Mouse (Mus musculus): ENCODE results near the gene Pak1. TPM values are rescaled to one million over a fixed set of nuclear protein-coding genes. Genes with fewer than 3 reads are reported as not detected.
A peak's percentile ranks its signal among the peaks of the same experiment; 100 is the strongest.

The Pak1 gene
- total and polyA plus RNA-seq, 3 experiments: 1.1 to 1.6 (median 1.2) TPM

DNA sequence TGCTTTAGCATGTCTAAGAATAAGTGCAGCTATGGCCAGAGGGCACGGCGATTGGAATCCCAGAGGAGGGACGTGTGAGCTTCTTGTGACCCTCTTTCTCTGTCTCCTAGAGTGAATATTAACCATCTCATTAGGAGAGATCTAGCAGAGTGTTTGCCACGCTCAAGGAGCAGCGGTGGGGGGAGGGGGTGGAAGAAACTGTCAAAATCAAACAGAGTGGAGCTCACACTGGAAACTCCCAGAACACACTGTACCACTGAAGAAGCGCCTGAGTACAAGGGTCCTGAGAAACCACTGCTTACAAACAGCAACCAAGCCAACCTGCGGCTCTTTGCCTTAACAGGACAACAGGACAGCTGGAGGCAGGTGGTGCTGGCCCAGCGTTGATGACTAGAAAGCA, 6.8 kb upstream of the Pak1 start:
- intact Hi-C loops (cut with DNase I): no loop called here
- H3K4me3 ChIP-seq: no peak overlapping the region
- WGBS: 73% methylated on average over 8 of the region's 8 CpGs

DNA sequence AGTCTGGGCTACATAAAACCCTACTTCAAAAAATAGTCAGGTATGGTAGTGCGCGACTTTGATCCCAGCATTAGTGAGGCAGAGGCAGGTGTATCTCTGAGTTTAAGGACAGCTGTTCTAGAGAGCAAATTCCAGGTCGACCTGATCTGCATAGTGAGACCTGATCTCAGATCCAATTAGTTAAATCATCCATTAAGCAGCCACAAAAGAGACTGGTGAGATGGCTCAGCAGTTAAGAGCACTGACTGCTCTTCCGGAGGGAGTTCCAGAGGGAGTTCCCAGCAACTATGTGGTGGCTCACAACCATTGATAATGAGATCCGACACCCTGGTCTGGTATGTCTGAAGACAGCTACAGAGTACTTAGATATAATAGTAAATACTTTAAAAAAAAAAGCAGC, 4.8 kb upstream of the Pak1 start:
- WGBS: 62% methylated on average over 5 of the region's 5 CpGs
- H3K79me2 ChIP-seq (replicated peaks; ENCODE audit: control insufficient read depth, insufficient read depth, low read length): no peaks in the 10 kb centered on the region
- TF ChIP-seq EP300 (IDR thresholded peaks at IDR 0.05; ENCODE audit: insufficient read depth, low read depth, low read length) (no peak), POLR2A (IDR thresholded peaks at IDR 0.05; ENCODE audit: insufficient read depth, low read depth, low read length) (no peak), CTCF (IDR thresholded peaks at IDR 0.05) (no peak)
- H3K27me3 ChIP-seq (ENCODE audit: control insufficient read depth, insufficient read depth, low read length): peaks cover 4% of the 10 kb centered on the region
- DNase-seq: no peak
- no peak overlapping the region for H3K9ac ChIP-seq (ENCODE audit: low read depth, low read length)
- no peaks in the 10 kb centered on the region for H3K36me3 ChIP-seq (ENCODE audit: control insufficient read depth, insufficient read depth, low read length)
- H3K27ac ChIP-seq: no peak overlapping the region
- intact Hi-C loops (cut with DNase I): no loop called here
- no peak overlapping the region for H3K4me3 ChIP-seq
- H3K4me1 ChIP-seq (ENCODE audit: control insufficient read depth, insufficient read depth, low read length): no peaks in the 10 kb centered on the region

More for the DNA sequence above, 6.8 kb upstream of the Pak1 start:
- no peak for DNase-seq
- H3K27me3 ChIP-seq (ENCODE audit: control insufficient read depth, insufficient read depth, low read length): no peaks in the 10 kb centered on the region
- H3K4me1 ChIP-seq (ENCODE audit: control insufficient read depth, insufficient read depth, low read length): no peaks in the 10 kb centered on the region
- H3K79me2 ChIP-seq (replicated peaks; ENCODE audit: control insufficient read depth, insufficient read depth, low read length): no peaks in the 10 kb centered on the region
- no peak overlapping the region for H3K9ac ChIP-seq (ENCODE audit: low read depth, low read length)
- TF ChIP-seq POLR2A (IDR thresholded peaks at IDR 0.05; ENCODE audit: insufficient read depth, low read depth, low read length) (no peak), CTCF (IDR thresholded peaks at IDR 0.05) (no peak), EP300 (IDR thresholded peaks at IDR 0.05; ENCODE audit: insufficient read depth, low read depth, low read length) (no peak)
- no peak overlapping the region for H3K27ac ChIP-seq
- no peaks in the 10 kb centered on the region for H3K36me3 ChIP-seq (ENCODE audit: control insufficient read depth, insufficient read depth, low read length)

DNA sequence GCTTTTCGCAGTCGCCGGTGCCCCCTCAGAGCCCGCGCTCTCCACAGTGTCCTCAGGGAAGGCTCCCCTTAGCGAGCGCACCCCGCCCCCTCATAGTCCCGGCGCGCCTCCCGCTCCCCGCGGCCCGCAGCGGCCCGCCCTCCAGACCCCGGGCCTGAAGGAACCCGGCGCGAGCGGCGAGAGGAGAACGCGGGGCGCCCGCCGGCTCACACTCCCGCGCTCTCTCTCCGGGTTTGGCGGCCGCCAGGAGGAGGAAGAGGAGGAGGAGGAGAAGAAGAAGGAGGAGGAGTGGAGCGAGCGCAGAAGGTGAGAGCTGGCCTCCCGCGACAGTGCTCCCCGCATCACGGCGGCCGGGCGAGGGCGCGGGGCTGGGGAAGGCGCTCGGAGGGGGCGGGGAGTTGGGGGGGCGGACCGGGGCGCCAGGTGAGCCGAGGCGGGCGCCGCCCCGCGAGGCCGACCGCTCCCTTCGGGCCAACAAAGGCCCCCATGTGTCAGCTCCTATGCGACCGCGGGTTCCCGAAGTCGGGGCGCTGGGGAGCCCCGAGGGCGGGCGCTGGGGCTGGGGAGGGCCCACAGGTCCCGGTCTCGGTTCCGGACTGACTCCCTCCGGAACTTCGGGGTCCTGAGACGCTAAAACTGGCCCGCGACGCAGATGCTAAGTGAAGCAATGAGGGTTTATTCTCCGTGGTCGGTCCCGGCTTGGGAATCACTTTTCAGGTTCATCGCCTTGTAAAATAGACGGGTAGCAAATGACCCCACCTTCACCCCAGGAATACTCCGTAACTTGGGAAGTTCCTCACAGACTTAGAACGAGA, 535 bp downstream of the Pak1 start:
- no peak overlapping the region for H3K27ac ChIP-seq
- H3K4me3 ChIP-seq: peak overlapping the region; percentile 62
- H3K27me3 ChIP-seq (ENCODE audit: control insufficient read depth, insufficient read depth, low read length): peaks cover 10% of the 10 kb centered on the region
- WGBS: 2% methylated on average over 81 of the region's 84 CpGs
- TF ChIP-seq POLR2A (IDR thresholded peaks at IDR 0.05; ENCODE audit: insufficient read depth, low read depth, low read length) (no peak), CTCF (IDR thresholded peaks at IDR 0.05) (no peak), EP300 (IDR thresholded peaks at IDR 0.05; ENCODE audit: insufficient read depth, low read depth, low read length) (no peak)
- no peaks in the 10 kb centered on the region for H3K4me1 ChIP-seq (ENCODE audit: control insufficient read depth, insufficient read depth, low read length)
- H3K36me3 ChIP-seq (ENCODE audit: control insufficient read depth, insufficient read depth, low read length): no peaks in the 10 kb centered on the region
- H3K9ac ChIP-seq (ENCODE audit: low read depth, low read length): peak overlapping the region; percentile 34
- intact Hi-C loops (cut with DNase I): no loop called here
- DNase-seq: no peak
- H3K79me2 ChIP-seq (replicated peaks; ENCODE audit: control insufficient read depth, insufficient read depth, low read length): no peaks in the 10 kb centered on the region

DNA sequence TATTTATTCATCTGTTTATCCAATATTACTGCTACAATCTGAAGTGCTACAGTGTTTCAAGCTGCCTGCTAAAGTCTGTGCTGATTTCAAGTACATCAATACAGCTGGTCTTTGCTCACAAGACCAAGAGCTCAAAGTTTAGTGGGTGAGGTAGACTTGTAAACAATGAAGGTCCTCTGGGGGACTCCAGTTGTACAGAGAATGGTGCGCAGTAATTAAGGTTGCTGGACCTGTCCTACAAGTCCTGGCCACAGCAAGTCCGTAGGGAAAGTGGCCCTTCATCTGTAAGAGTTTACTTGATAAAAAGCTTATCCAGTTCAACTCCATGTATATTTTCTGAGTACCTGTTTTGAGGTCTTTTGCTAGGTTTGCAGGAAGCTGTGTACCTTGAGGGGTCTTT, 1.9 kb downstream of the Pak1 start:
- H3K4me1 ChIP-seq (ENCODE audit: control insufficient read depth, insufficient read depth, low read length): no peaks in the 10 kb centered on the region
- no peaks in the 10 kb centered on the region for H3K79me2 ChIP-seq (replicated peaks; ENCODE audit: control insufficient read depth, insufficient read depth, low read length)
- TF ChIP-seq POLR2A (IDR thresholded peaks at IDR 0.05; ENCODE audit: insufficient read depth, low read depth, low read length) (no peak), EP300 (IDR thresholded peaks at IDR 0.05; ENCODE audit: insufficient read depth, low read depth, low read length) (no peak), CTCF (IDR thresholded peaks at IDR 0.05) (no peak)
- intact Hi-C loops (cut with DNase I): no loop called here
- DNase-seq: no peak
- no peak overlapping the region for H3K9ac ChIP-seq (ENCODE audit: low read depth, low read length)
- peaks cover 10% of the 10 kb centered on the region for H3K27me3 ChIP-seq (ENCODE audit: control insufficient read depth, insufficient read depth, low read length)
- 80% methylated on average over 2 of the region's 2 CpGs for WGBS
- no peaks in the 10 kb centered on the region for H3K36me3 ChIP-seq (ENCODE audit: control insufficient read depth, insufficient read depth, low read length)
- no peak overlapping the region for H3K4me3 ChIP-seq
- no peak overlapping the region for H3K27ac ChIP-seq

DNA sequence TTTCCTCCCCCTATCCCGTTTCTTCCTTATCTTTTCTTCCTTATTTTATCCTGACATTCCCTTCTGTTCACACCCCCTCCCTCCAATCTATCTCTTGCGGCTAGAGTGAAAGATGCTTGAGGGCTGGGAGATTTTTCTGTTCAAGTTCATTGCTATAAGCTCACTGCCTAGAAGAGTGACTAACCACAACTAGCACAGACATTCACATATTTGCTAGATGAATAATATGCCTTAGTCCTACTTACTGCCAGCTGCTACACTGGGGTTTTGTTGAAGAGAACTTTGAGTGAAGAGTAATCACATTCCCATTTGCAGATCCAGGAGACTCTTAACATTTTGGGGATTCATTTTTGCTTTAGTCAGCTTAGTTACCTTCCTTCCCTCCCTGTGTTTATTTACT, 4.0 kb downstream of the Pak1 start:
- H3K4me3 ChIP-seq: no peak overlapping the region
- peaks cover 10% of the 10 kb centered on the region for H3K27me3 ChIP-seq (ENCODE audit: control insufficient read depth, insufficient read depth, low read length)
- 36% methylated on average over 2 of the region's 2 CpGs for WGBS
- H3K36me3 ChIP-seq (ENCODE audit: control insufficient read depth, insufficient read depth, low read length): no peaks in the 10 kb centered on the region
- H3K4me1 ChIP-seq (ENCODE audit: control insufficient read depth, insufficient read depth, low read length): no peaks in the 10 kb centered on the region
- TF ChIP-seq CTCF (IDR thresholded peaks at IDR 0.05) (no peak), POLR2A (IDR thresholded peaks at IDR 0.05; ENCODE audit: insufficient read depth, low read depth, low read length) (no peak), EP300 (IDR thresholded peaks at IDR 0.05; ENCODE audit: insufficient read depth, low read depth, low read length) (no peak)
- no peak overlapping the region for H3K9ac ChIP-seq (ENCODE audit: low read depth, low read length)
- intact Hi-C loops (cut with DNase I): no loop called here
- no peak for DNase-seq
- no peak overlapping the region for H3K27ac ChIP-seq
- H3K79me2 ChIP-seq (replicated peaks; ENCODE audit: control insufficient read depth, insufficient read depth, low read length): no peaks in the 10 kb centered on the region

DNA sequence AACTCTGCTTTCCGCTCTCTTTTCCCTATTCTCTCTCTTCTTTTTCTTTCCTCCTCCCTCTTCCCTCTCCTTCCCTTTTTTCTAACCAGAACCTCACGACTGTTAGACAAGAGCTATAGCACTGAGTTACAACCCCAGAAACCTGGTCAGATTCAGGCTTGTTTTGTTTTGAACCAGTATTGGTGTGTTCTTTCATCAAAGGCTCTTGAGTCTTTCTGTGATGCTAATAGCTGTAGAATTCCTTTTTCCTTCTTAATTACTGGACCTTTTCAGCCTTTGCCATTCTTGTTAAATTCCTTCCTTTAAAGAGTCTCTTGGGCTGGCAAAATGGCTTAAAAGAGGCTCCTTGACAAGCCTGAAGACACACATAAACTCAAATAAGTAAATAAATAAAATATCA, 14.8 kb downstream of the Pak1 start:
- intact Hi-C loops (cut with DNase I): no loop called here
- 78% methylated on average over 2 of the region's 2 CpGs for WGBS
- no peaks in the 10 kb centered on the region for H3K79me2 ChIP-seq (replicated peaks; ENCODE audit: control insufficient read depth, insufficient read depth, low read length)
- H3K4me1 ChIP-seq (ENCODE audit: control insufficient read depth, insufficient read depth, low read length): no peaks in the 10 kb centered on the region
- H3K9ac ChIP-seq (ENCODE audit: low read depth, low read length): no peak overlapping the region
- TF ChIP-seq CTCF (IDR thresholded peaks at IDR 0.05) (no peak), EP300 (IDR thresholded peaks at IDR 0.05; ENCODE audit: insufficient read depth, low read depth, low read length) (no peak), POLR2A (IDR thresholded peaks at IDR 0.05; ENCODE audit: insufficient read depth, low read depth, low read length) (no peak)
- DNase-seq: no peak
- H3K27ac ChIP-seq: no peak overlapping the region
- no peak overlapping the region for H3K4me3 ChIP-seq
- no peaks in the 10 kb centered on the region for H3K27me3 ChIP-seq (ENCODE audit: control insufficient read depth, insufficient read depth, low read length)
- no peaks in the 10 kb centered on the region for H3K36me3 ChIP-seq (ENCODE audit: control insufficient read depth, insufficient read depth, low read length)
